Mouse (Mus musculus) neural tube, embryonic 14.5 days (tissue): ENCODE measurements around the gene Igsf6. TPM values are rescaled to one million over a fixed set of nuclear protein-coding genes. Genes with fewer than 3 reads are reported as not detected.

ENCODE experiments used
- ATAC-seq: fragments of 200-750 bp; cut with Nextera tagmentation; 2 replicates; pipeline ENCODE4 v1.8.0; 2017; ENCODE audit warnings: low read depth, mild to moderate bottlenecking, moderate TSS enrichment, moderate library complexity
- H3K27ac ChIP-seq: fragments of 300-500 bp; sonication (generic); 2 replicates; pipeline ENCODE4 v1.5.1; 2014; ENCODE audit warnings: low read depth, mild to moderate bottlenecking, control low read depth, low read length, moderate library complexity, mixed read lengths
- H3K27me3 ChIP-seq: fragments of 300-500 bp; sonication (generic); 2 replicates; pipeline ENCODE4 v1.6.1; 2014; ENCODE audit warnings: low read length; ENCODE audit not compliant: control insufficient read depth, insufficient read depth
- H3K36me3 ChIP-seq: fragments of 300-500 bp; sonication (generic); 2 replicates; pipeline ENCODE4 v1.6.1; 2014; ENCODE audit warnings: low read length, mixed read lengths; ENCODE audit not compliant: control insufficient read depth, insufficient read depth
- H3K4me1 ChIP-seq: fragments of 300-500 bp; sonication (generic); 2 replicates; pipeline ENCODE4 v1.6.1; 2014; ENCODE audit warnings: low read length; ENCODE audit not compliant: control insufficient read depth, insufficient read depth
- H3K4me2 ChIP-seq: fragments of 300-500 bp; sonication (generic); 2 replicates; pipeline ENCODE4 v1.6.1; 2014; ENCODE audit warnings: mild to moderate bottlenecking, low read depth, low read length, control low read depth
- H3K4me3 ChIP-seq: fragments of 300-500 bp; sonication (generic); 2 replicates; pipeline ENCODE4 v1.5.1; 2014; ENCODE audit warnings: low read depth, low read length, control low read depth, mixed read lengths
- H3K9ac ChIP-seq: fragments of 300-500 bp; sonication (generic); replicated peaks from 2 replicates; pipeline ENCODE4 v1.6.1; 2014; ENCODE audit warnings: low read depth, mild to moderate bottlenecking, control low read depth, low read length, mixed read lengths
- H3K9me3 ChIP-seq: fragments of 300-500 bp; sonication (generic); 2 replicates; pipeline ENCODE4 v1.6.1; 2016; ENCODE audit warnings: low read length; ENCODE audit not compliant: control insufficient read depth
- WGBS: fragments of 180-500 bp; shearing (Covaris S2); extraction: QIAGEN DNeasy Blood & Tissue Kit; methylation state at CpG from one replicate; pipeline ENCODE4 v1.1.7; 2014; 5-methylcytosine and 5-hydroxymethylcytosine counted together
- polyA plus RNA-seq: library from polyadenylated mRNA; unstranded; fragments of >200 nt; fragmentation: Nextera tagmentation; extraction: Ambion mirVana; gene quantifications from 2 replicates; pipeline ENCODE4 v1.2.1, GENCODE M21; 2014

The Igsf6 gene
- polyA plus RNA-seq, 1 experiment from 2014 or later: 0.87 TPM

DNA sequence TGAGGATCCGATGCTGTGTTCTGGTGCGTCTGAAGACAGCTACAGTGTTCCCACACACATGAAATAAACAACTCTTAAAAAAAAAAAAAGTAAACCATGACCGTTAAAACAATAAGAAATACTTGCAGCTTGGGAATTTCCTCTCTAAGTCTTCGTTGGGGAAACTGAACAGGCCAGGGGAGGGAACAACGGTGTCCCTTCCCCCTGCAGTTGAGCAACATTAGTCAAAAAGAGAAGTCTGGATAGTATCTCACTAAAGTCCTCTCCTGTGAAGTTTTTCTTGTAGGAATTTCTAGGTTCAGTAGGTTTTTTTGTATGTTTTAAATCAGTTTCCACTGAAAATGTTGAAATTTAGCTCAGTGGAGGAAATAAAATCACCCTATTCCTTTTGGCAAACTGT is 1.9 kb downstream of the Igsf6 start:
- Histone ChIP-seq H3K9ac (no peak overlapping the region), H3K36me3 (peaks cover 12% of the 10 kb centered on the region; the same call in 1 of the 2 replicates), H3K4me2 (no peak overlapping the region), H3K4me3 (no peak overlapping the region), H3K9me3 (no peaks in the 10 kb centered on the region), H3K4me1 (no peaks in the 10 kb centered on the region), H3K27ac (no peak overlapping the region), H3K27me3 (no peaks in the 10 kb centered on the region)
- WGBS: 89% methylated on average over 5 of the region's 5 CpGs
- ATAC-seq: no peak

DNA sequence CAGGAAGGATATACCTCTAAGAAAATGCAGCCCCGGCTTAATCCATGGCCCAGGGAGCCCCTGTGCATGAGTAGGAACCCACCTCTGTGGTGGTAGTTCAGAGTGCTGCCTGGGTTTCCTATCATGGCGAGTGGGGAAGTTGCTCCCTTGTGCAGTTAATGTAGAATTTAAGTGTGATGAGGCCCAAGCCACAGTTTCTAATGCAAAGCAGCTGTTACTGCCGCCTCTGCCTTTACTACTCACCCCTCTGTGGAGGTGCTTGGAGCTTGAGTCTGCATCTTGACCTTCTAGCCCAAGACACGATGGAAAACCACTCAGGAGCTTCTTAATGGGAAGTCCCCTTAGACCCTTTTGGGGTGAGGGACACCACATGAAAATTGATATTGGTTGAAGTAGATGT is 3.1 kb downstream of the Igsf6 start:
- WGBS: 95% methylated on average over 4 of the region's 4 CpGs
- no peak overlapping the region for H3K27ac ChIP-seq
- H3K9me3 ChIP-seq: no peaks in the 10 kb centered on the region
- H3K4me1 ChIP-seq: no peaks in the 10 kb centered on the region
- no peak for ATAC-seq
- peaks cover 3% of the 10 kb centered on the region; the same call in 1 of the 2 replicates for H3K36me3 ChIP-seq
- H3K4me2 ChIP-seq: no peak overlapping the region
- H3K4me3 ChIP-seq: no peak overlapping the region
- no peak overlapping the region for H3K9ac ChIP-seq
- H3K27me3 ChIP-seq: no peaks in the 10 kb centered on the region

DNA sequence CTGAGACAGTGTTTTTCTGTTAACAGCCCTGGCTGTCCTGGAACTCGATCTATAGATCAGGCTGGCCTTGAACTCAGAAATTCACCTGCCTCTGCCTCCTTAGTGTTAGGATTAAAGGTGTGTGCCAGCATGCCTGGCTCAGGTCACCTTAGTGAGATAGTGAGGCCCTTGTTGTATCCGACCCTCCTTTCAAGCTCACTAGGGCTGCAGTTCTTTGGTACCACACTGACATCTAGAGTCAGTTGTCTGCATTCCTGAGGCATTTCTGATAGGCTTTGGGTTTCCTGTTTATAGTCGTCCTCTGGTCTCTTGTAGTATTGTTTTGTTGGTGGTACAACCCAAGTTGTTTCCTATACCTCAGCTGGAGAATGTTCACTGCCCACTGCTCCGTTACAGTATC is 10.1 kb downstream of the Igsf6 start:
- Histone ChIP-seq H3K27ac (no peak overlapping the region), H3K9ac (no peak overlapping the region), H3K4me1 (no peaks in the 10 kb centered on the region), H3K36me3 (no peaks in the 10 kb centered on the region), H3K4me2 (no peak overlapping the region), H3K4me3 (no peak overlapping the region), H3K27me3 (no peaks in the 10 kb centered on the region), H3K9me3 (no peaks in the 10 kb centered on the region)
- no peak for ATAC-seq
- 67% methylated on average over 4 of the region's 4 CpGs for WGBS

DNA sequence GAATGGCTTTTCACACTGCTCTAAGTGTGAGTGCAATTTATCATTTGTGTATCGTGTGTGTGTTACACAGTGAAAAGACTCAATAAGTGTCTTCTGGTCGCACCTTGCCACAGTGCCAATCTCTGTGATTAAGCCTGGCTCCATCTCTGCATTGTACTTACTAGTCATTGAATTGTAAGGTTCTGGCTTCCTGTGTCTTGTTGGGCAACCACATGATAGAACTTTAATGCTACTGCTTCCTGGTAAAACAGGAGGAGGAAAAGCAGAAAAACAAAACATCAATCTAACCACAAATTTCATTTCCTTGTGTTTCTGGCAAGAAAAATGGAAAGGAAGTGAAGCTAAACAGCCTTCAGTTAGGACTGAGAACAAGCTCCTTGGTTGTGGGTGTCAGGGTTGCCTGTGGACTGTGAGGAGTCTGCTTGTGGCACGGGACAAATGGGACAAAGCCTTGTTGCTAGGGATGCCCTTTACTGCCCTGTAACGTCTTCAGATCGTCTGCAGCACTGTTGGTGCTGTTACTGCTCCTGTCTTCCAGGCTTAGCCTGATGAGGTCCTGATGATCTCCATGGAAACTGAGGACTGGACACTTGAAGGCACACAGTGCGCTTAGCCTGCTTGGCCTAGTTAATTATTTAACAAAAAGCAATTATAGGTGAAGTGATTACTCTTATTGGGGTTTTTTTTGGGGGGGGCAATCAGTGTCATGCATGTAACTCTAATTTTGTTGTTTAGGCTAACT is 14.7 kb downstream of the Igsf6 start:
- no peaks in the 10 kb centered on the region for H3K9me3 ChIP-seq
- no peaks in the 10 kb centered on the region for H3K27me3 ChIP-seq
- WGBS: 48% methylated on average over 6 of the region's 6 CpGs
- no peaks in the 10 kb centered on the region for H3K4me1 ChIP-seq
- no peak overlapping the region for H3K4me3 ChIP-seq
- H3K27ac ChIP-seq: no peak overlapping the region
- no peak overlapping the region for H3K9ac ChIP-seq
- peak; percentile 54; the same call in 1 of the 2 replicates for ATAC-seq
- H3K4me2 ChIP-seq: no peak overlapping the region
- H3K36me3 ChIP-seq: peaks cover 4% of the 10 kb centered on the region

DNA sequence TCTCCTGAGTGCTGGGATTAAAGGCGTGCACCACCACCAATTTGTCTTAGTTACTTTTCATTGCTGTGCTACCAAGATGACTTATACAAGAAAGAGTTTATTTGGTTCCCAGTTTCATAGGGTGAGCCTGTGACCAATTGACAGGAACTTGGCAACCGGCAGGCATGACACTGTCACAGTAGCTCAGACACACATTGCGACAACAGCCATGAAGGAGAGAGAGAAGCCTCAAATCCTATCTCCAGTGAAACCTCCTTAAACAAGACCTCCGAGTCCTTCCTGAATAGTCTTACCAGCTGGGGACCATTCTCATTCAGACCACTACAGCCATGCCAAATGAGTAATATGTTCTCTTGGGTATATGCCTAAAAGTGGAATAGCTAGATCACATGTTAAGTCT is 21.3 kb downstream of the Igsf6 start:
- H3K9ac ChIP-seq: no peak overlapping the region
- no peaks in the 10 kb centered on the region for H3K4me1 ChIP-seq
- H3K4me2 ChIP-seq: no peak overlapping the region
- H3K27ac ChIP-seq: no peak overlapping the region
- 91% methylated on average over 4 of the region's 4 CpGs for WGBS
- no peaks in the 10 kb centered on the region for H3K27me3 ChIP-seq
- H3K36me3 ChIP-seq: peaks cover 4% of the 10 kb centered on the region; the same call in 1 of the 2 replicates
- ATAC-seq: no peak
- no peak overlapping the region for H3K4me3 ChIP-seq
- no peaks in the 10 kb centered on the region for H3K9me3 ChIP-seq

DNA sequence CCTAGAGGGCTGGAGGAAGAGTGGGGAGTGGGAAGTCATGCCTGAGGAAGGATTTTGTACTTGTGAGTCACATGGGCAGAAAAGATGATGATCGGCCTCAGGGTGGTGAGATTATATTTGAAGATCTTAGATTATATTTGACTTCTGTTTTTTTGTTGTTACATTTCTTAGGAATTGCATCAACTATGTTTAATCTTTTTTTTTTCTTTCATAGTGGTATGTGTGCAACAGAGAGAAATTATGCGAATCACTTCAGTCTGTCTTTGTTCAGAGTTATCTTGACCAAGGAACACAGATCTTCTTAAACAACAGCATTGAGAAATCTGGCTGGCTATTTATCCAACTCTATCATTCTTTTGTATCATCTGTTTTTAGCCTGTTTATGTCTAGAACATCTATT is 26.7 kb downstream of the Igsf6 start:
- Histone ChIP-seq H3K27me3 (no peaks in the 10 kb centered on the region), H3K4me1 (no peaks in the 10 kb centered on the region), H3K36me3 (peaks cover under 1% of the 10 kb centered on the region; the same call in 1 of the 2 replicates), H3K9ac (no peak overlapping the region), H3K4me3 (no peak overlapping the region), H3K9me3 (no peaks in the 10 kb centered on the region), H3K27ac (no peak overlapping the region), H3K4me2 (no peak overlapping the region)
- 95% methylated on average over 2 of the region's 2 CpGs for WGBS
- ATAC-seq: no peak

DNA sequence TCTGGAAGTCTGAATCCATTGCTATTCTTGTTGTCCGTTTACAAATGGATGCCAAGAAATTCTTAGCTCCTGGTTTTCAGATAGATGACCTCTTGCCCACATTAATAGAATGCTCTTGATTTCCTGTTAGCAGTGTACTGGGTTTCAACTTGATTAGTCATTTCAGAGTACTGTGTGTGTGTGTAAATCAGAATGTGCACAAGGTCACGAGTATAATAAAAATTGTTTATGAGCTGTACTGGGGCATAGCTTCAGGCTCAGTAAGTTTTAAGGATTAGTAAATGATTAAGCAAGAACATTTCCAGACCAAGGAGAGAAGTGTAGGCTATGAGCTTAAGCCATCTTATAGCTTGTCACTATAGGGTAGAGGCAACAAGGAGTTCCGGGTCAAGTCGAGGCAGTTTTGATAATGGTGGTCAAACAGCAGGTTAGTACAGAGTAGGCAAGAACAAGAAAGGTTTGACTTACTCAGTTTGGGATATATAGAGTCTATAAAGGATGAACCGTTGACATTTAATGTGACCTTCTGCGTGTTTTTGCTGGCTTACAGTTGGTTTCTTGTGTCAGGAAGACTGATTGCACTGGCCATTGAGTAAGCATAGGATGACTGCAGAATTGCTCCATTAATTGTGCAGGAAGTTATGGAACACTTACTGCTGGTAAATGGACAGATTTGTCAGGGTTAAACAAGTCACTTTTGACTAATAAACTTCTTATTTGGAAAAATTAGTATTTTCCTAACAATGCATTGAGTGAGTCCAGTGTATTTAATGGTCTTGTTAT is 28.5 kb downstream of the Igsf6 start:
- no peaks in the 10 kb centered on the region for H3K9me3 ChIP-seq
- H3K27me3 ChIP-seq: no peaks in the 10 kb centered on the region
- ATAC-seq: no peak
- 90% methylated on average over 6 of the region's 6 CpGs for WGBS
- H3K36me3 ChIP-seq: no peaks in the 10 kb centered on the region
- peaks cover 2% of the 10 kb centered on the region; the same call in 1 of the 2 replicates for H3K4me1 ChIP-seq
- H3K9ac ChIP-seq: no peak overlapping the region
- no peak overlapping the region for H3K27ac ChIP-seq
- no peak overlapping the region for H3K4me2 ChIP-seq
- H3K4me3 ChIP-seq: no peak overlapping the region

DNA sequence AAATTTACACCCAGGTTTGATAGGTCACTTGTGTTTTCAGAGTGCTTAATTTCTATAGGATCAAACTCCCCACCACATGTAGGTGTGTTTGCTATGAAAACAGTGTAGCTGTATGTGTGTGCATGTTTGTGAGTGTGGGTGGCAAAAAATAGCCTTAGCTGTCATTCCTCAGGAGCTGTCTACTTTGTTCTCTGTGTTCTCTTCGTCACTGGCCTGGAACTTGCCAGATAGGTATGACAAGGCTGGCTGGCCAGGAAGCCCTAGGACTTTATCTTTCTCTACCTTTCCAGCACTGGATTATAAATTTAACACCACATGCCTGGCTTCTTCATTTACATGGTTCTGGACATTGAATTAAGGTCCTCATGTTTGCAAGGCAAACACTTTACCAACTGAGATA is 30.1 kb downstream of the Igsf6 start:
- no peak overlapping the region for H3K4me2 ChIP-seq
- ATAC-seq: no peak
- H3K9me3 ChIP-seq: no peaks in the 10 kb centered on the region
- no peak overlapping the region for H3K4me3 ChIP-seq
- 83% methylated on average over 1 of the region's 1 CpGs for WGBS
- no peak overlapping the region for H3K9ac ChIP-seq
- no peaks in the 10 kb centered on the region for H3K36me3 ChIP-seq
- H3K27me3 ChIP-seq: no peaks in the 10 kb centered on the region
- H3K27ac ChIP-seq: no peak overlapping the region
- H3K4me1 ChIP-seq: peaks cover 9% of the 10 kb centered on the region

DNA sequence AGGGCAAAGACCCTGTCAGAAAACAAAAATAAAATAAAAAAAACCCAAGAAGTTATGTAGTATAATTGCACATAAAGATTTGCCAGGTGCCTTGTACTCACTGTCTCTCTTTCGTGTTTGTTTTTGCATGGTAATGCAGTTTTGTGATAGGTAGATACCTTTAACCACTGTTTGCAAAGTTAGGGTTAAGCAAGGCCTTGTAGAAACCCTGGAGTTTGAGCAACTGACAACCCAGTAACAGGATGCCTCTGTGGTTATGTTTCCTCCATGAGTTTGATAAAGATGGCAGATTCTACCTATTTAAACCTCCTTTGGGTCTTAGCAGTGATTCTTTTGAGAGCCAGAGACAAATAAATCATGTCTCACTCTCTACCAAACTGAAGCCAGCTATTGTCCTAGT is 30.9 kb downstream of the Igsf6 start:
- no peak for ATAC-seq
- WGBS: 98% methylated on average over 1 of the region's 1 CpGs

More for the DNA sequence above, 30.9 kb downstream of the Igsf6 start:
- H3K9ac ChIP-seq: no peak overlapping the region
- no peaks in the 10 kb centered on the region for H3K36me3 ChIP-seq
- no peaks in the 10 kb centered on the region for H3K9me3 ChIP-seq
- no peak overlapping the region for H3K27ac ChIP-seq
- H3K4me2 ChIP-seq: no peak overlapping the region
- H3K27me3 ChIP-seq: no peaks in the 10 kb centered on the region
- H3K4me1 ChIP-seq: peaks cover 10% of the 10 kb centered on the region
- H3K4me3 ChIP-seq: no peak overlapping the region
